Mouse (Mus musculus): ENCODE data around the gene Cacnb4.

DNA sequence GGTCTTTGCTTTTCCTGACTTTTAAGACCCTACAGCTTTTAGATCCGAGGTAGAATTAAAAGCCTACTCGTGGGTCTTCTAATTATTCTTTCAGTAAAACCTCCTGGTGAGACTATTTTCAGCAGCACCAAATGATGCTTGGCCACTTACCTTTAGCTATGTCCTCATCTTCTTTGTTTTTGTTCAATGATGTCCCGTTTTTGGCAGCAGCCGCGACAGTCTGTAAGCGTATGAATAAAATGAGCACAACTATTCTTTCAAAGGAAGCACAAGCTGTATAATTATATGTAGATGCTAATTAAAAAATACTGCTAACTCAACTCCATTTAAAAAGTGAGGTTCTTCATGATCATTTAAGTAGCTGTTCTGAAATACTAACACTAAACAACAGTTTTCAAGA, 38.9 kb upstream of the Cacnb4 start:
- no peak for TF ChIP-seq CTCF (IDR thresholded peaks at IDR 0.05; ENCODE audit: control insufficient read depth, insufficient read depth, insufficient replicate concordance, low read depth, low read length)
- no peak for TF ChIP-seq POLR2A (IDR thresholded peaks at IDR 0.05; ENCODE audit: control insufficient read depth, low read depth, low read length)
